Mouse (Mus musculus) bone marrow macrophage, adult 2 months (primary cell): Measurements from ENCODE around the gene Ccdc13.

Experiments used
- CTCF ChIP-seq: IDR thresholded peaks from 2 replicates; pipeline ENCODE4 v1.5.1; 2012; ENCODE audit warnings: low read depth, mild to moderate bottlenecking, low read length, moderate library complexity
- POLR2A ChIP-seq: IDR thresholded peaks from 2 replicates; pipeline ENCODE4 v1.6.1; 2012; ENCODE audit warnings: mild to moderate bottlenecking, low read depth, low read length, borderline replicate concordance

DNA sequence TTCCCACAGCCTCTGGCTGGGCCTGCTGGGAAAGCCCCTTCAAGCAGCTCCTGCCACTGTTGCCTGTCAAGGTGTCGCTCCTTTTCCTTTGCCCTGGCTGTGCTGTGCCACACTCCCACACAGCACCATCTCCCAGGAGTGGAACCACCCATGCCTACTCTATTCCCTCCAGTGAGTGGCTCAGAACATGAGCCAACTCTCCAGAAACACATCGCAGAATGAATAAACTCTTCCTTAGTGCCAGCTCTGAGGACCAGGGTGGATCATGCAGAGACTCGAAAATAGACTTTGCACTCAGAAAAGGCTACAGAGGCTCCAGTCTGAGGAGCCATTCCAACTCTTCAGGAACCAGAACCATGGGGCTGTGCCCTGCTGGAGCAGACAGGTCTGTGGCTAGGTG is 12.9 kb downstream of the Ccdc13 start:
- no peak for TF ChIP-seq CTCF
- TF ChIP-seq POLR2A, result no peak
